Mouse (Mus musculus) cortical plate, adult 2 months (tissue): ENCODE data around the gene Cfap77.

ENCODE experiments used
- CTCF ChIP-seq: fragments of 200-500 bp; IDR thresholded peaks from 2 replicates; pipeline ENCODE4 v1.5.1; 2011; ENCODE audit warnings: mild to moderate bottlenecking, control low read depth, low read length; ENCODE audit not compliant: insufficient read depth; ENCODE audit errors: extremely low read depth
- POLR2A ChIP-seq: fragments of 200-500 bp; IDR thresholded peaks from 2 replicates; pipeline ENCODE4 v1.6.1; 2011; ENCODE audit warnings: mild to moderate bottlenecking, low read length, control low read depth; ENCODE audit not compliant: insufficient read depth; ENCODE audit errors: extremely low read depth

- TF ChIP-seq CTCF (no peak), POLR2A (no peak)
These were observed 33.8 kb downstream of the Cfap77 start for GRCm38 (mm10) chr2:29021025-29021424.
